ENCODE assay signal across 19 mouse cellular contexts in genomic region chr16:11424568-11425145, GRCm38 (mm10).
DNase-seq lines count a peak whose midpoint lies in the region; ATAC-seq and TF ChIP-seq lines count a peak whose summit lies in the region.
"Had no signal": no experiment of that assay in that cellular context is flagged by ENCODE, and none has a peak within 500 bp of the region (broad histone marks: within the 10 kb centered on the region; RNA-seq: fewer than 3 reads in every experiment).

No protein-coding gene starts in this region.

- no peak overlapping the region for H3K9ac ChIP-seq in hindbrain, embryonic 15.5 days
- no peak overlapping the region for H3K9ac ChIP-seq in hindbrain, embryonic 12.5 days
- H3K9ac ChIP-seq in lung, postnatal 0 days (replicated peaks; ENCODE audit: low read depth), result no peak overlapping the region
- H3K9ac ChIP-seq: embryonic facial prominence, embryonic 13.5 days; forebrain, embryonic 12.5 days; heart, embryonic 12.5 days; liver, embryonic 12.5 days; liver, postnatal 0 days; neural tube, embryonic 12.5 days had no signal

- no peak for TF ChIP-seq EP300 in lung, postnatal 0 days (IDR thresholded peaks at IDR 0.05)

- DNase-seq in cerebellum, adult 11-12 months, result peak; percentile 22
- DNase-seq in cerebellum, postnatal 10 days, result no peak
- DNase-seq in lung, postnatal 0 days (ENCODE audit: low spot score), result no peak
- DNase-seq in lung, postnatal 14 days, result no peak
- no peak for DNase-seq in retina, postnatal 1 day
- DNase-seq: adrenal gland, adult 8-10 months; kidney, adult 11 months; layer of hippocampus, postnatal 36 days had no signal

- no peak for TF ChIP-seq CTCF in lung, postnatal 0 days (IDR thresholded peaks at IDR 0.05)

- no peak overlapping the region for H3K4me2 ChIP-seq in hindbrain, embryonic 15.5 days
- H3K4me2 ChIP-seq in hindbrain, embryonic 12.5 days (replicated peaks), result no peak overlapping the region
- no peak overlapping the region for H3K4me2 ChIP-seq in lung, postnatal 0 days (replicated peaks; ENCODE audit: low read depth, low read length)
- H3K4me2 ChIP-seq: embryonic facial prominence, embryonic 13.5 days; forebrain, embryonic 12.5 days; heart, embryonic 12.5 days; liver, embryonic 12.5 days; neural tube, embryonic 12.5 days had no signal

- no peaks in the 10 kb centered on the region; the same call in 1 of the 2 replicates for H3K36me3 ChIP-seq in hindbrain, embryonic 15.5 days
- peaks cover 7% of the 10 kb centered on the region; the same call in 1 of the 2 replicates for H3K36me3 ChIP-seq in hindbrain, embryonic 12.5 days
- H3K36me3 ChIP-seq in lung, postnatal 0 days (ENCODE audit: insufficient read depth, low read length), result no peaks in the 10 kb centered on the region
- H3K36me3 ChIP-seq: heart, embryonic 12.5 days had no signal

- H3K4me1 ChIP-seq in hindbrain, embryonic 15.5 days (replicated peaks), result no peaks in the 10 kb centered on the region
- no peaks in the 10 kb centered on the region; the same call in 1 of the 2 replicates for H3K4me1 ChIP-seq in hindbrain, embryonic 12.5 days
- H3K4me1 ChIP-seq in lung, postnatal 0 days (ENCODE audit: insufficient read depth, low read depth, low read length), result no peaks in the 10 kb centered on the region
- H3K4me1 ChIP-seq: forebrain, embryonic 12.5 days; neural tube, embryonic 12.5 days had no signal

- no peak overlapping the region for H3K27ac ChIP-seq in hindbrain, embryonic 15.5 days (replicated peaks)
- H3K27ac ChIP-seq in hindbrain, embryonic 12.5 days, result no peak overlapping the region
- H3K27ac ChIP-seq in lung, postnatal 0 days (ENCODE audit: low read length), result 0 out of 2 replicates have a peak overlapping the region, but pooled peaks have one; percentile 20
- H3K27ac ChIP-seq: embryonic facial prominence, embryonic 13.5 days; forebrain, embryonic 12.5 days; gastrocnemius, adult 2 months; liver, embryonic 12.5 days; macrophage; neural tube, embryonic 12.5 days had no signal

- WGBS in hindbrain, embryonic 15.5 days, result 81% methylated on average over 9 of the region's 9 CpGs
- WGBS in hindbrain, embryonic 12.5 days, result 89% methylated on average over 9 of the region's 9 CpGs
- 89% methylated on average over 9 of the region's 9 CpGs for WGBS in lung, postnatal 0 days

- peak; percentile 57; the same call in 1 of the 2 replicates for ATAC-seq in hindbrain, embryonic 15.5 days (ENCODE audit: low FRiP score, low read depth)
- no peak for ATAC-seq in hindbrain, embryonic 12.5 days (ENCODE audit: low FRiP score)
- ATAC-seq in lung, postnatal 0 days, result no peak
- peak; percentile 28 for ATAC-seq in megakaryocyte, adult 5-6 weeks (ENCODE audit: poor library complexity, severe bottlenecking)
- ATAC-seq: liver, embryonic 12.5 days; liver, postnatal 0 days had no signal

- no peaks in the 10 kb centered on the region for H3K27me3 ChIP-seq in hindbrain, embryonic 15.5 days
- H3K27me3 ChIP-seq in hindbrain, embryonic 12.5 days, result no peaks in the 10 kb centered on the region
- no peaks in the 10 kb centered on the region for H3K27me3 ChIP-seq in lung, postnatal 0 days (replicated peaks; ENCODE audit: insufficient read depth, low read length)
- H3K27me3 ChIP-seq: embryonic facial prominence, embryonic 13.5 days; forebrain, embryonic 12.5 days; heart, embryonic 12.5 days; liver, embryonic 12.5 days; neural tube, embryonic 12.5 days had no signal

- H3K4me3 ChIP-seq in hindbrain, embryonic 15.5 days, result no peak overlapping the region
- H3K4me3 ChIP-seq in hindbrain, embryonic 12.5 days, result no peak overlapping the region
- H3K4me3 ChIP-seq in lung, postnatal 0 days (ENCODE audit: low read depth, low read length), result no peak overlapping the region
- H3K4me3 ChIP-seq: embryonic facial prominence, embryonic 13.5 days; forebrain, embryonic 12.5 days; gastrocnemius, adult 2 months; heart, embryonic 12.5 days; liver, embryonic 12.5 days; neural tube, embryonic 12.5 days had no signal

- H3K9me3 ChIP-seq in hindbrain, embryonic 15.5 days, result no peaks in the 10 kb centered on the region
- H3K9me3 ChIP-seq in hindbrain, embryonic 12.5 days (replicated peaks), result no peaks in the 10 kb centered on the region
- H3K9me3 ChIP-seq in lung, postnatal 0 days (ENCODE audit: low read length), result no peaks in the 10 kb centered on the region
- H3K9me3 ChIP-seq: embryonic facial prominence, embryonic 13.5 days; forebrain, embryonic 12.5 days; heart, embryonic 12.5 days; neural tube, embryonic 12.5 days had no signal

Comparison
In these comparisons a context has a peak if more than half of its experiments do, and no peak if none do; other contexts are left out.
1. ATAC-seq: peak in hindbrain, embryonic 15.5 days (single experiment) and megakaryocyte, adult 5-6 weeks (single experiment); none in hindbrain, embryonic 12.5 days (single experiment) and lung, postnatal 0 days (single experiment).